Mouse (Mus musculus) spleen, adult 18-20 months (tissue): ENCODE results near the gene Padi3.
A peak's percentile ranks its signal among the peaks of the same experiment; 100 is the strongest.

ENCODE experiments used
- DNase-seq, 2 experiments: peaks; one replicate each; pipeline ENCODE4 v3.0.0; 2022; ENCODE audit warnings: mixed read lengths in 2 of 2

Padi3 gene

DNA sequence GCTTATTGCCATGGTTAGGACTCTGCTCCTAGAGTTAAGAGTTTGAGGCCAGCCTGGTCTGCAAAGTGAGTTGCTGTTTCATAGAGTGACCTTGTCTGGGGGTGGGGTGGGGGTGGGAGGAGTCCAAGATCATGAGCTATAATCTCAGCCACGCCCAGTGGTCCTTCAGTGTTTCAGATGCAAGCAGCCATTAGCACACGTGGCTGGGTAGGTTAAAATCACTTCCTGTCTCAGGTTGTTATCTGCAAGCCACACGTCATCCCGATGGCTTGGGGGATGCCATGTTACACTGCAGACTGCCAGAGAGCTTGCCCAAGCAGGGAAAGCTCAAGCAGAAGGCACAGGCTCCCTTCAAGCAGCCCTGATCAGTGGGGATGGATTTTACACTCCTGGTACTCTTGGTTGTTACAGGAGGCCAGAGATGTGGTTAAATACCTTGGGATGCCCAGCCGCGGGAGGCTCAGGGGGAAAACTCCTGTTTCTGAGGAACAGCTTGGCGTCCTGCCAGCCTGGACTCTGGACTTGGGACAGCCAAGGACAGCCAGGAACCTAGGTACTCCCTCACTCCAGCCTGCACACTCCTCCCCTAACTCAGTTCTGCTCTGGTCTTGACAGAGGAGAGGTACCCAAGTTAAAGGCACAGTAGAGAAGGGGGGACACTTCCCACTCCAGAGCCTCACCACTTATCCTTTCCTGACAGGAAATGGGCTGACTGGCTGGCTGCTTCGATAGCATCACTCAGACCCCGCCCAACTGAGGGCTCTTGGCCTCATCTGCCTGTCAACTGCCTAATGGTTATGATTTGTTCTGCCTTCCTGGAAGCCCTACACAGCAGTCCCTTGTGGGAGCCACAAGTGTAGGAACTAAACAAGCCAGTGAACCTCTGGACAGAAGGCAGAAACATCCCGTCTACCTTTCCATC, 5.8 kb upstream of the Padi3 start:
- DNase-seq = no peak

DNA sequence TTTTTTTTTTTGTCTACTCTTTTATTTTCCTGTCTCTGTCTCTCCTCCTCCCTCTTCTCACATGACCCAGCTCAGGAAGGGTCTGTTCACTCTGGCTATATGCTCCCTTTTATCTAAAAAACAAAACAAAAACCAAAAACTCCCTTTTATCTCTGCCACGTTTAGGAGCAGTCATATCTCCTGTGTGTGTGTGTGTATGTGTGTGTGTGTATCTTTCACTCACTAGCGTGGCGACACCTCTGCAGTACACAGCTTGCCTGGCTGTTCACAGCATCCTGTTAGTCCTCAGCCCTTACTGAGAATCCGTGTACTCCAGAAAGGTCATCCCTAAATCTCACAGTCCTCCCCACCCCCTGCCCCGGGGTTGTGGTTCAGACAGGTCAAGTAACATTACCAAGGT, 5.0 kb upstream of the Padi3 start:
- no peak for DNase-seq

DNA sequence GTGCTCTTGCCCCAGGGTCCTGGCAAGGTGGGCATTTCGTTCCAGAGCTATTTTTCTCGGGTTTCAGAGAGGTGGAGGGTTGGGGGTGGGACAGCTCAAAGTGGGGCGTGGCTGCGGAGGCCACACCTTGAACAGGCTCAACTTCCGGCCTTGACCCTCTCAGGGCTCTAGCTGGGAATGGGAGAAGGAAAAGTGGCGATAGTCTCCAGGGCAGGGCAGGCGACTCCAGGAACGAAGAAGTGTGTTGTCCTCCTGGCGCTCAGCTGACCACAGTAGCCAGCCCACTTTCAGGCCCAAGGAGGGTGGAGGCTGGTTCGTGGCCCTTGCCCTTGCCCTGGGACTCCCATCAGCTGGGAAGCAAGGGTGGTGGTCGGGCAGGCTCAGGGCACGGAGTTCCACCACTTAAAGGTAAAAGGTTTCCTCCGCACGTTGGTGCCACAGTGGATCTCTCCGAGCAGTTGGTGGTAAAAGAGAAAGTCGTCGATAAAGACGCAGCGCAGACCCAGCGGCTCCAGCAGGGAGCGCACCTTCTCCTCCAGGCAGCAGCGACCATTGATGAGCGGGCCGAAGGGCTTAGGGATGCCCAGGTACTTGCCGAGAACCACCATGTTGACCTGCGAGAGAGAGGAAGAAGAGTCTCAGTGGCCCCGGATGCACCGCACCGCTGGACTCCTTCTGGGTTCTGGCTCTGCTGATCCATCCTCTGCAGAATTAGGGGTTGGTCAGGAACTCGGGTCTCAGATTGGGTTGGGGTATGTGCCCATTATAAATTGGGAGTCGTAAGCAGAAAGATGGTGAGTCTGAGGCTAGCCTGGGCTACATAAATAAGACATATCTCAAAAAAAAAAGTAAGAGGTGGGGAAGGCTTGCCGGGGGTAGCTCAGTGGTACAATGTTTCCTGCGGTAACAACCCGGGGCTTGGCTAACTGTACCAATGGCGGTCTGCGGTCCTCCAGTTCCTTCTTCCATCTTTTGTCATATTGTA, 4.1 kb upstream of the Padi3 start:
- peak; percentile 24 to 60 for DNase-seq

DNA sequence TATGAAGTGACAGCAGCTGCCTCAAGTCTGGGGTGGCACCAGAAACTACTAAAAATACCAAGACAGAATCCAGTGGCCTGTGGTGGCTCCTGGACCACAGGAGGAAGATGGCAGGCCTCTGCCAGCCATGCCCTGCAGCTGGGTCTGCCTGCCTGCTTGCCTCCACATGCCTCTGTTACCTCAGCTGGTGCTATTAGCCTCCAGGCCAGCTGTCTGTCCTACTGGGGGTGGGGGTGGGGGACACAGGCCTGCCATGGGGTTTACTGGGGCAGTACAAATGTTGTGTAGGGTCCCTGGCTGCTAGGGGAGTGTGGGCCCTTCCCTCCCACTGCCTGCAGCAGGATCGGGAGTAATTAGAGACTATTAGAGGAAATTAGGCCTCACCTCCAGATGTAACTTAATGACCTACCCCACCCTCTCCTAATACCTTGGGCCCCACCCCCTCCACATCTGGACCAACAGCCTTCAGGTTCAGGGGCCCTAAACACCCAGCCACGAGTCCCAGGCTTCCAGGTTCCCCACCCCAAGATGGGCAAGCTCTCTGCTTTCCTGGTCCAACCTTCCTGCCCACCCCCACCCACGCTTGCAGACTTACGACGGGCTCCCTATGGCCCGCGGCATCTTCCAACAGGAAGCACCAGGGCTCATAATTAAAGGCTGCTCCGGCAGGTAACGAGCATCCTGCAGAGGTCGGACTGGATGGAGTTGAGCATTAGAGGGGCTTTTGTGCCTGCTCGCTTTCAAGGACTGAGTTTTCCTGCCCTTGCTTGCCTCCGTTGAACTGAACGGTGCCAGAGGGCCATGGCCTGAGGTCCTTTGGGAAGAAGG, 3.1 kb upstream of the Padi3 start:
- no peak for DNase-seq

DNA sequence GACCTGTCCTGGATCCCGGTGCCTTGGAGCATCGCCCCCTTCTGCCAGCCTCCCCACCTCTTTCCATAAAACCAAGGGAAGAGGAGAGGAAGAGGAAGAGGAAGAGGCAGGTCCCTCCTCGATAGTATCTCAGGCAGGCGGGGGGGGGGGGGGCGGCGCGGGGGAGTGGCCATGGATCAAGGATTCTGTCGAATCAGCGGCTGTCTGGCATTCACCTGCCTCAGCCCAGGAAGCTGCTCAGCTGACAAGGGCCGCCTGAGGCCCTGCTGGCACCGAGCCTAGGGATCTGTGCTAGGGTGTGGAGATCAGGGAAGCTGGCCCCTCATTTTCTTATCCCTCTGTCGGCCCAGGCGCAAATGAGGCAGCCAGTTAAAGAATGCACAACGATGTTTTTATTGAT, 2.2 kb upstream of the Padi3 start:
- no peak for DNase-seq

DNA sequence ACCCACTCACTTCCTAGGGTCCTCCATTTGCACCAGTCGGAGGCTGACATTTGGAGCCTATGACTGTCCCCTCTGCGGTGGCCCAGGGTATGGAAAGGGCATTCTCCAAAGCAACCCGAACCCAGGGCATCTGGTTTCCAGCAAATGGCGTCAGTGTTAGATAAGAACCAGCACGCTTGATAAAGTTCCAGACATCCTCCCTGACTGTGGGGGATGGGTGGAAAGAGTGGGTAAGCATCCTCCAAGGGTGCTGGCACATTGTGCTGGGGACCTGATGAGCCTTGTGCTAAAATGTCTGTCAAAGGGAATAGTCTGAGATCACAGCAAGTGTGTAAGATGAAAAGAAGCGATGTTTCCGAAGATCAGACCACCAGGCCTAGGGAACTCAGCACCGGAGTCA, 1.7 kb upstream of the Padi3 start:
- DNase-seq = no peak

DNA sequence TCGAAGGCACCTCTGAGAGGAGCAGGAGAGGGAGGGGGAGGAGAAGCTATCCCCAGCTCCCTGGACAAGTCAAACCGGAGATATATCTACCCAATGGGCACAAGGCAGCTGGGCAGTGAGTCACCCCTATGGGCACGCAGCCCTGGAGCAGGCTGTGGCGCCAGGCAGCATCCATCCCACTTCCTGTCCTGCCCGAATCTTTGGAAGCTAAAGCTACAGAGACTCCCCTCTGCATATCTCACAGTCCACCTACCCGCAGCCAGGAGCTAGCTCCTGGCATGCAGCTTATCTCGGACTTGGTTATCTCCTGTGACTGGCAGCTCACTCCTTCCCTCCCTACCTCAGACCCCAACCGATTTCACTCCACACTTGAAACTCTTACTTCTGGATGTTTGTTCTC, 1.3 kb downstream of the Padi3 start:
- no peak for DNase-seq

DNA sequence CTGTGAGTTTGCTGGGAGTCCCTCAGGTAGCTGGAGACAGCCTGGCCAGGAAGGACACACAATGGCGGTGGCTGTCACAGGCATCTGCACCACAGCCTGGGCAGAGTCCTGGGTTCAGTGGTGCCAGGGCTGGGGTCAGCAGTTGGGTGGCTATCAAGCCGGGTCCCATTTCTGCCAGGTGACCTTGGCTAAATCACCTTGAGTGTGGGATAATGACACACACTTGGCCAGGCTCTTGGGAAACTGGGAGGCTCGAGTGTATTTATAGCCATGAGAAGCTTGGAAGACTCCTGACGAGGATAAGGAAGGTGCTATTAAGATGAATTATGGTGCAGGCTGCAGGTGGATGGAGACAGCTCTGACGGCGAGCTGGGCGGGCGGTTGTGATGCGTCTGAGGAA, 5.8 kb downstream of the Padi3 start:
- DNase-seq = no peak

DNA sequence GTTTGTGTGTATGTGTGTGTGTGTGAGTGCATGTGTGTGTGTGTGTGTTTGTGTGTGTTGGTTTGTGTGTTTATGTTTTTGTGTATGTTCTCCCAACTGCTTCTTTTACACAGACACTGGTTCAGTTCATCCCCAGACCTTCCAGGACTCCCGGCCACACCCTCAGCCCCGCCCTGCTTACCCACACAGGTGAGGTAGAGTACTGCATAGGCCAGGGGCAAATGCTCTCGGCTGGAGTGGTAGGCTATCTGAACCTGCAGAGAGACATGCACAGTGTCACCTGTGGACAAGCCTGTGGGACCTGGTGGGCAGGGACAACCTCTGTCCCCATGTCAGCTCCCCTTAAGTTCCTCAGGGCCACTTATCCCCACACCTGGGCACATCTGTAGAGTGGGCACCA, 9.1 kb downstream of the Padi3 start:
- DNase-seq = no peak

DNA sequence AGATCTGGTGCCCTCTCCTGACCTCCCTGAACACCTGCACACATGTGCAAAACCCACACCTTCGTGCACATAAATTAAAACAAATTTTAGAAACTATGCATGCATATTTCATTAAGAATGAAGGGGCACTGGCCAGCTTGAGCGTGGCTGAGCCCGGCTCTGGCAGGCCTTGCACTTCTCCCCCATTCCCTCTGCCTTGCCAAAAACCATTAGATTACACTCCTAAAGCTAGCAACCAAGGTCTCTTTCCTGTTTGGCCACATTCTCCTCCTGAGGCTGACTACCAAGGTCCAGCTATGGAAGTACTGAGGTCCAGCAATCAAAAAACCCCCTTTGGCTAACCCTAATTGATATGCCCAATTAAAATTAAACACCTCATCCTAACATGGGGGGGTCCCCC, 13.7 kb downstream of the Padi3 start:
- no peak for DNase-seq

DNA sequence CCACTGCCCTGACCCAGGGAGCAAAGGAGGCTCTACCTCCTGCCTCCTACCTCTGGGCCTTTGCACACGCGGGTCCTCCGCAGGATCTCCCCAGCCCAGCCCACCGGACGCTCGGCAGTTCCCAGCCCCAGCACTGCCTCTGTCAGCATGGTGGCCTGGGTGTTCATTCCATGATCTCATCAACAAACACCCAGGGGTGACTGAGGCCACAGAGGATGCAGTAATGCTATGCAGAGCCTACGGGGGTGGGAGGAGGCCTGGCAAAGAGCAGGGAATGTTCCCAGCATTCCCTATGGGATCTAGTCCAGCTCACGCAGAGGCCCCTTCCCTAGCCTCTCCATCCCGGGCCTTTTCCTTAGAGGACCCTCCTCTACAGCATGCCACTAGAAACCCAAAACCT, 15.8 kb downstream of the Padi3 start:
- no peak for DNase-seq

DNA sequence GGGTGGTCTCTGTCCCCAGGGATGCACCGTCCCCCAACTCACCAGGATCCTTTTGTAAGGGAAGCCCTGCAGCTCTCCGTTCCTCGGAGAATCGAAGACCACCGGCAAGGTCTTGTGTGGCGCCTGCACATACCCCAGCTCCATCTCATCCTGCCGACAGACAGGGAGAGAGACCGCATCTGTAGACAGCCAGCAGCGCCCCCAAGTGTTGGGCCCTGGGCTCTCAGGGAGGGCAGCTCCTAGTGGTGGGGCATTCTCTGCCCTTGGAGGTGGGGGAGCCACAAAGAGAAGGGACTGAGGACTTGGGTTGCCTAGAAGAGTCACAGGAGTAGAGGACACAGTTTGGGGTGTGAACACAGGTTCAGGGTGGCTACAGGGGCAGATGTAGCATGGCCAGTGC, 16.7 kb downstream of the Padi3 start:
- no peak for DNase-seq

DNA sequence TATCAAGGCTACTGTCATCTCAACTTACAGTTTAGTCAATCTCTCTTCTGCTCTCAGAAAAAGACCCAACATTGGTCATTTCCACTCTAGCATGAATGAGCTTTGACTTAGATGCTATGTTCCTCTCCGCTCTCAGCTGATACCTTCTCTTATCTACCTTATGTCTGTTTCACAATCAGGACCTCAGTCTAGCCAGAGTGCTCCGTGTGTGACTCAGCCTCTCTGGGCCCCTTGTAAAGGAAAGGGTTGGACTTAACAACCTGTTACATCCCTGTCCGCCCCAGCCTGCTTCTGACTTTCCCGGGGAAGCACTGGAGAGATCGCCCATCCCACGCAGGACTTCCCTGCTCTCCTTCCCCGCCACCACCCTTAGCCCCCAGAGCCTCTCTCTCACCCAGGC, 17.9 kb downstream of the Padi3 start:
- no peak for DNase-seq

DNA sequence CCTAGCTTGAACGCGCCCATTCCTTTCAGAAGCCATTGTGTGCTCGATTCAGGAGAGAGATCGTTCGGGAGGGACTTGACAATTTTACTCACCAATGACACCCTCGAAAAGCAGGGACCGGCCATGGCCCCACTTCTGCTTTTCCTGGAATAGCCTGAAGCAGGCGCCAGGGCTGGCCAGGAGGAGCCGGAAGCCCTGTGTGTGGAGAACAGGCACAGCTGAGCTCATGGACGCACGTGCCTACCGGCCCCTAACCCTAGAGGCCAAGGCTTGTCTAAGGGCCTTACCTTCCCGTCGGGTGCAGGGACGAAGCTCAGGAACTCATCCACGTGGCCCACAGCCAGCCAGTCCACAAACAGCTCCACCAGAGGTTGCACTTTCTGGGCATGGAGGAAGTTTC, 19.4 kb downstream of the Padi3 start:
- no peak for DNase-seq

DNA sequence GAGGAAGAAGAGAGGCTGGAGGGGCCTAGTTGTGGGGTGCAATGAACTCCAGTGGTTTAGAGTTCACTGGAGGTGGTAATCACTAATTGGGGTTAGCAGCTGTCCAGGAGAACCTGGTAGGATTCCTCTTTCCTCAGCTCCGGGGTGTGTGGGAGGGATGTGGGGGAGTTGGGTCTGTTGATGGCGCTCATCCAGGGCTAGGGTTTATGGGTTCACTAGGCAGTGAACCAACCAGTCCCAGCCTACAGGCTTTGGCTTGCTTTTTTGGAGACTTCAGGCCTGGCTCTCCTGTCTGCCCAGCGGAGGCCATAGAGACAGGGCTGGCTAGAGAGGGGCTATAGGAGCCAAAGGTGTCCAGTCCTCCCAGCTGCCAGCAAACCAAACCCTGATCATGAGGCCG, 20.5 kb downstream of the Padi3 start:
- DNase-seq = no peak

DNA sequence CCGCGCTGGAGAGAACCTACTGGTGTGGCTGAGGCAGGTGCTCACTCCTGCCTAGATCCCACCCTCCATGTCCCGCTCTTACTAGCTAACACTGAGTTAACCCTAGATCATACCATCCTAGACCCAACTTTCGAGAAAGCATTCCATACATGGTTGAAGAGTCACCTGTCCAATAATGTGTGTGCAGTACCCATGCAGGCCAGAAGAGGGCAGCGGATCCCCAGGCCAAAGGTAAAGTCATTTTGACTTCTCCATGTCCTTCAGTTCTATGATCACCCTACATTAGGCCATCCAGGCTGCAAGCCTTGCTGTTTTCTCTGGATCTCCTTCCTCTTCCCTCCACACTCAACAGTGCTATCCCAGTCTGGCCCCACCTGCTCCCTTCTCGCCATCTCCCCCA, 21.5 kb downstream of the Padi3 start:
- DNase-seq = peak; percentile 51 to 76

DNA sequence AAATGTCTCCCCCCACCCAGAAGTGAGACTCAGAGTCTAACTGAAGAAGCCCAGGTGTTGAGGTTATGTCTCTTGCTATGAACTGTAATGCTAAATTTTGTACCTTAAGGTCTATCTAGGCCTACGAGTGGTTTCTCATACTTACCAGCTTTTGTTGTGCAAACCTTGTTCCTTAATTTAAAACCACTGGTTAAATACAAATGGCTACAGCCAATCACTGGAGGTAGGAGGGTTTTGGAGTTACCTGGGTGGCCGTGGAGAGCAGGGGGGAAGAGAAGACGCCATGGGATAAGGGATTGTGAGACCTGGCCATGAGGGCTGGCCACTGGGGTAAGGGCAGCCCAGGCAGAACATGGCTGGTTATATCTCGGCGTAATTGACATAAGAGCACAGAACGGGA, 22.2 kb downstream of the Padi3 start:
- DNase-seq = no peak

DNA sequence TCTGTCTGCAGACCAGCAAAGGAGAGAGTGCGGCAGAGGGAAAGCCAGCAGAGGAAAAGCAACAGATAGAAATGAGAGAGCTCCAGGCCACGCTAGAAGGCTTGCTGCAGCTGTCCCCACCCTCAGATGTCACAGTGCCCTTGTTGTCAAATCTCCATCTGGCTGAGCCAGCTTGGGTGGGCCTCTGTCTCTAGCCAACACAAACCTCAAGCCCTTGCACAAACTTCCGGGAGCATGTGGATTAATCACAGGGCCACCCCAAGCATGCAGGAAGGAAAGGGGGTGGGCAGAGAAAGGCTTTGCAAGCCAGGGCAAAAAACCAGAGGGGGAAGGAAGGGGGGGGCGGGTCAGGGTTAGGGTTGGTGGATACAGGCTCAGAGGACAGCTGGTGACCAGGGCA, 23.0 kb downstream of the Padi3 start:
- no peak for DNase-seq

DNA sequence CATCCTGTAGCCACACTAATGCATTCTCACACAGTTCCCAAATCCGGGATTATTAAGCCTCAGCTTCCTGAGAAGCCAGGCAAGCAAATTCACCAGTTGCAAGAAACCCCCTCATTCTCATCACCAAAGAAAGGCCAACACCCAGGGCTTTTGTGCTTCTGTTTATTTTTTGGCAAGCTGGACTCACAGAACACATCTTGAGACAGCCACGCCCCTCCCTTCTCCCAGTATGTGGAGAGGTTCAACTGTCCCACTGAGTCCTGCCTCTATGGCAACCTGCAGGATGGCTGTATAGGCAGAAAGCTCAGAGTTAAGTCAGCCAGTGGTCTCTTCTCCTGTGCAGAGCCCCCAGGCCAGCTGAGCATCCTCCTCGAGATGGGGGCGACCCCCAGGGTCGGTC, 25.2 kb downstream of the Padi3 start:
- no peak for DNase-seq

DNA sequence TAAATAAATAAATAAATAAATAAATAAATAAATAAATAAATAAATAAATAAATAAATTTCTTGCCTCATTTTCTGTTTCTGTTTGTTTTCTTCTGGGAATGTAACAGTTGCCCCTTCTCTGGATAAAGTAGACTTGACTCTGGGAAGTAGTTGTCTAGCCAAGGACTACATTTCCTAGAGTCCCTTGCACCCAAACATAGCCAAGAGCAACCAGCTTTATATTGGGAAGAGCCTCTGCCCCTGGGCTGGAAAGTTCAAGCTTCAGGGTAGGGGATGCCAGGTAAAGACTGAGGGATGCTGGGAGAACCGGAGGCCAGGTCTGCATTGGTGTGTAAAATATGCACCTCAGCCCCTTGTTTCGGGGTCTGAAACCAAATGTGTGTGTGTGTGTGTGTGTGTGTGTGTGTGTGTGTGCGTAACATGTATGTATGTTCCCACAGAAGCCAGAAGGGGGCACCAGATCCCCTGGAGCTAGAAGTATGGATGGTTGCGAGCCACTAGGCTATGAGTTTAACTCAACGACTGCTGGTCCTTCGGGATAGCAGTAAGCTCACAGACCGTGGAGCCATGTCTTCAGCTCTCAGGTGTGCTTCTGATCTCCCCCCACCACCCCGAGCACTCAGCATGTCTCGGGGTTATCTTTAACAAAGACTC, 26.0 kb downstream of the Padi3 start:
- no peak for DNase-seq

DNA sequence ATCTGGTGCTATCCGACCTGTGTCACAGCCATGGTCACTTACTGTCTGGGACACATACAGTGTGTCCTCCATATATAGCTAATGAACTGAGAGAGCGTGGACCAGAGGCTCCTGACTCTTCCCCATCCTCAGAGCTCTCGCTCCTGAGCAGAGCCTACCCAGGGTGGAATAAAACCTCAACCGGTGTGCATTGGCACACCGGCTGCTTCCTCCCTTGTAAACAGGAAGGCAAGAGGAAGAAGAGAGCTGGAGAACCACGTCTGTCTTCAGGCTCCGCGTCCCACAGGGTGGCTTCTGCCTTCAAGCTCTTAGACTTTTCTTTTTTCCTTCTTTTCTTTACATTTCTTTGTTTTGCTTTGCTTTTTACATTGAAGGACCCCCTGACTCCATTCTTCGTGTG, 27.6 kb downstream of the Padi3 start:
- DNase-seq = no peak

DNA sequence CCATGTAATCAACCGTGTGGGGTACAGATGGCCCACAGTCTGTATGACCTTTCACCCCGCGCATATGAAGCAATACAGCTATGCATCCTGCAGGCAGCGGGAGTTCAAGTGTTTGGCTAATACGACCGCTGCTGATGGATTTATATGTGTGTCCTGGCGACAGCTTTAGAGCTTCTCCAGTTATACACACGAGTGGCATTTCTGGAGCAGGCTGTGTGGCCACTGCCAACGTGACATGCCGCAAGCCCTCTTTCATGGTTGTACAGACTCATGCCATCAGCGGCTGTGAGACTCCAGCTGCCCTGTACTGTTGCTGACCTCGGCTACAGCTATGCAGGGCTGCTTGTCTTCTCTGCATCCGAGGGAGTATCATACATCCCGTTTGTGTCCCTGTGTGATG, 29.9 kb downstream of the Padi3 start:
- DNase-seq = no peak
